ENCODE assay signal across 20 mouse cellular contexts in the genomic region with DNA sequence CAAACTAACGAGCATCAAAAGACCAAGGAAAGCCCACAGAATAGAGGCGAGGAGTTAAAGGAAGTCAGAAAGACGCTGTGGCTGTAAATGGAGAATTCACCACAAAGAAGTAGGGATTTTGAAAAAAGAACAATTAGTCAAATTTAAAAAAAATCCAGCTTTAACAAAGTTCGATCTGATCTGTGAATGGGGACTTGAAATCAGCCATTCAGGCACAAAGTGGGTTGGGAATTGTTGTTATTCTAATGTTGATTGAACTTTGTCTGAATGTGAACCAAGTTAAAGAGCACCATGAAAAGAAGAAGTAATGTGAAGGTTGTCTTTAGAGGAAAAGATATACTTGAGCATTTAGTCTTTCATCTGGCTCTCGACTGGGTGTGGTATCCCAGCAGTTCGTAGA. TPM values are rescaled to one million over a fixed set of nuclear protein-coding genes. Genes with fewer than 3 reads are reported as not detected.
A peak's percentile ranks its signal among the peaks of the same experiment; 100 is the strongest.
DNase-seq lines count a peak whose midpoint lies in the region; TF ChIP-seq lines count a peak whose summit lies in the region.
"Had no signal": no experiment of that assay in that cellular context is flagged by ENCODE, and none has a peak within 500 bp of the region (broad histone marks: within the 10 kb centered on the region; RNA-seq: fewer than 3 reads in every experiment).

No protein-coding gene starts in this region.

- H3K9ac ChIP-seq in ES-Bruce4 (ENCODE audit: low read depth, poor library complexity, severe bottlenecking) (no peak overlapping the region), ES-E14 (ENCODE audit: insufficient read depth, low read depth, low read length, poor library complexity, severe bottlenecking) (no peak overlapping the region)
- H3K9ac ChIP-seq: embryonic facial prominence, embryonic 13.5 days; embryonic facial prominence, embryonic 15.5 days; forebrain, embryonic 12.5 days had no signal

- TF ChIP-seq CTCF in ES-Bruce4 (IDR thresholded peaks at IDR 0.05; ENCODE audit: low read depth, low read length): no peak

- no peak overlapping the region for H3K27ac ChIP-seq in ES-Bruce4 (ENCODE audit: insufficient read depth, low read length)
- H3K27ac ChIP-seq in ES-E14 (ENCODE audit: insufficient read depth, low read depth, low read length, poor library complexity, severe bottlenecking): peak overlapping the region; percentile 44; the same call in 1 of the 2 replicates
- H3K27ac ChIP-seq: embryonic facial prominence, embryonic 13.5 days; embryonic facial prominence, embryonic 15.5 days; forebrain, embryonic 10.5 days; forebrain, embryonic 12.5 days had no signal

- H3K4me3 ChIP-seq in ES-Bruce4 (ENCODE audit: low read depth, low read length) (no peak overlapping the region), ES-E14 (ENCODE audit: insufficient read depth in 1 of 2, low read depth in 1 of 2, low read length in 2 of 2, poor library complexity in 1 of 2, severe bottlenecking in 1 of 2) (no peak overlapping the region)
- H3K4me3 ChIP-seq: embryonic facial prominence, embryonic 13.5 days; embryonic facial prominence, embryonic 15.5 days; erythroblast, embryonic 14.5 days; forebrain, embryonic 10.5 days; forebrain, embryonic 12.5 days had no signal

- H3K36me3 ChIP-seq in ES-Bruce4 (ENCODE audit: control insufficient read depth, insufficient read depth, low read length, poor library complexity, severe bottlenecking) (no peaks in the 10 kb centered on the region), ES-E14 (ENCODE audit: control insufficient read depth, insufficient read depth, low read length, poor library complexity, severe bottlenecking) (0 out of 2 replicates have a peak, but pooled peaks cover 1% of the 10 kb centered on the region)
- H3K36me3 ChIP-seq: embryonic facial prominence, embryonic 13.5 days; embryonic facial prominence, embryonic 15.5 days; forebrain, embryonic 10.5 days; forebrain, embryonic 12.5 days had no signal

- H3K4me1 ChIP-seq in ES-Bruce4 (ENCODE audit: control insufficient read depth, insufficient read depth, low read length) (peaks cover 1% of the 10 kb centered on the region), ES-E14 (ENCODE audit: control insufficient read depth in 2 of 2, insufficient read depth in 2 of 2, low read length in 2 of 2, poor library complexity in 1 of 2) (peaks cover 2 to 19% of the 10 kb centered on the region in 2 experiments; a peak in 3 of 4 replicates)
- H3K4me1 ChIP-seq: embryonic facial prominence, embryonic 15.5 days; forebrain, embryonic 12.5 days had no signal

- DNase-seq in ES-E14 (ENCODE audit: low read depth, low spot score) (peak; percentile 78), ZHBTc4 (ENCODE audit: low read depth, low spot score) (peak; percentile 89), liver (no peak)
- no peak for DNase-seq in cerebellum, adult 9-11 months
- DNase-seq: adrenal gland, adult 2 months; adrenal gland, postnatal 10 days; adrenal gland, postnatal 25 days; B cell, adult 2 months; cerebellum, adult 11 months; cerebellum, adult 2 months; cerebellum, adult 9-10 months; cerebellum, postnatal 14 days; cerebellum, postnatal 36 days; embryo, embryonic 11 days had no signal

- no peak for TF ChIP-seq POLR2A in ES-Bruce4 (IDR thresholded peaks at IDR 0.05; ENCODE audit: insufficient read depth, low read length)

- in situ Hi-C loops in ES-E14 (cut with MboI; ENCODE audit: low sequenced_read_pairs in 2 of 2, unreplicated experiment in 2 of 2): no loop called here

- H3K9me3 ChIP-seq in ES-Bruce4 (replicated peaks; ENCODE audit: control insufficient read depth, insufficient read depth, low read length, poor library complexity, severe bottlenecking) (no peaks in the 10 kb centered on the region), ES-E14 (ENCODE audit: control insufficient read depth, insufficient read depth, low read depth, low read length) (no peaks in the 10 kb centered on the region)
- H3K9me3 ChIP-seq: embryonic facial prominence, embryonic 13.5 days; embryonic facial prominence, embryonic 15.5 days; forebrain, embryonic 10.5 days; forebrain, embryonic 12.5 days had no signal

- 0 out of 2 replicates have a peak, but pooled peaks have one; percentile 3 for TF ChIP-seq EP300 in ES-Bruce4 (IDR thresholded peaks at IDR 0.05; ENCODE audit: insufficient read depth, low read depth, low read length)

- H3K27me3 ChIP-seq in ES-Bruce4 (ENCODE audit: control insufficient read depth, insufficient read depth, low read length, poor library complexity, severe bottlenecking): no peaks in the 10 kb centered on the region
- H3K27me3 ChIP-seq: embryonic facial prominence, embryonic 13.5 days; embryonic facial prominence, embryonic 15.5 days; forebrain, embryonic 12.5 days had no signal

TF ChIP-seq in ES-E14, 5 proteins besides CTCF, POLR2A, EP300 and RAD21:
- peak; percentile 86 for TF ChIP-seq ZNF384 (IDR thresholded peaks at IDR 0.05; ENCODE audit: low read depth, low read length)
- TF ChIP-seq CHD2 (IDR thresholded peaks at IDR 0.05; ENCODE audit: low read depth, low read length): 0 out of 2 replicates have a peak, but pooled peaks have one; percentile 53
- TF ChIP-seq MAFK (IDR thresholded peaks at IDR 0.05; ENCODE audit: insufficient read depth, low read depth, low read length): no peak
- no peak for TF ChIP-seq ZC3H11A (IDR thresholded peaks at IDR 0.05; ENCODE audit: borderline replicate concordance, low read depth, low read length)
- no peak for TF ChIP-seq HCFC1 (IDR thresholded peaks at IDR 0.05; ENCODE audit: borderline replicate concordance, insufficient read depth, low read length)

RNA-seq across cellular contexts. Expression of a gene that starts 6.5 kb away (rescaled TPM):
- polyA plus RNA-seq in ES-Bruce4 (2011; ENCODE audit: insufficient read depth, insufficient read length, low read depth, missing spikeins): 60.0 and 73.3 TPM in 2 replicates
- 17.8 and 21.7 TPM in 2 replicates for total RNA-seq in ES-E14 (2012; rRNA removed)

RNA-seq across cellular contexts. Expression of a gene that starts 48.9 kb away (rescaled TPM):
- polyA plus RNA-seq in ES-Bruce4 (2011; ENCODE audit: insufficient read depth, insufficient read length, low read depth, missing spikeins): 25.4 and 35.4 TPM in 2 replicates
- 57.6 and 61.7 TPM in 2 replicates for total RNA-seq in ES-E14 (2012; rRNA removed)

RNA-seq across cellular contexts. Expression of a gene that starts 49.8 kb away (rescaled TPM):
- 34.6 and 35.2 TPM in 2 replicates for polyA plus RNA-seq in ES-Bruce4 (2011; ENCODE audit: insufficient read depth, insufficient read length, low read depth, missing spikeins)
- 6.1 and 12.1 TPM in 2 replicates for total RNA-seq in ES-E14 (2012; rRNA removed)

Comparison
In these comparisons a context has a peak if more than half of its experiments do, and no peak if none do; other contexts are left out.
1. DNase-seq: peak in ES-E14 (single experiment) and ZHBTc4 (single experiment); none in liver (single experiment) and cerebellum, adult 9-11 months (single experiment).